Mouse (Mus musculus): ENCODE measurements at regions not wholly inside any gene's neighbourhood (a gene's known extent, or its start where the extent isn't known, plus 50 kb on each side); places are given as distances from the start of the nearest gene placed in this dataset.

DNA sequence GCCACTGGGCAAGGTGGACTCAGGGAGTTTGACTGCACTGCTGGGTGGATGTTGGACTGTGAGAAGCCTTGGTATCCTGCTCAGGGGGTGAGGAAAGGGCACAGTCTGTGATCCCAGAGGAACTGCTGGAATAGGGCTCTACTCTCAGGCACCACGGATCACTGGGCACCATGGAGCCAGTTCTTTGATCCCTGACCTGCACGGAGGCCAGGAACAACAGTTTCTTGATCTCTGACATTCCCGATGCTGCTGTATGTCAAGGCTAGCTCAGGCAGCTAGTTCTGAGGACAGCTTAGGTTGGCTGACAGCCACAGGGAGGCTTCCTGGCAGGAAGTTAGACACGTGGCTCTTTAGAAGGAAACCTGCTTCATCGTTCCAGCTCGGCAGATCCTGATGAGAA, 289.5 kb upstream of the Slit2 start:
- in situ Hi-C loops (cut with MboI, MseI), result no loop called here

DNA sequence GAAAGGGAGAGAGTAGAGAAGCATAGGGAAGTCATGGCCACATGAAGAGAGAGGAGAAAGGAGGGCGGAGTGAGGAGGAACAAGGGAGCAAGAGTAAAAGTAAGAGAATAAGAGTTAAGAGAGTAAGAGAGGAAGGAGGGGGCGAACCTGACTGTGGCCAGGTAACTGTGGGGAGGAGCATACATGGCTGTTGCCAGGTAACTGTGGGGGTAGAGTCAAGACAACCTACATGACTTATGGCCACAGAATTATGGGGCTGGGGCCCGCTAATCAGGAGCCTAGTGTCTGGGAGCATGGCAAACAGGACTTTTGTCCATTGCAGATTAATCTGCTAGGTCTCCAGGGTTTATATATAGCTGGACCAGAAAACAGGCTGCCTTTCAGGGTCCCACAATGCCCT, 289.0 kb upstream of the Slit2 start:
- in situ Hi-C loops (cut with MboI, MseI), result no loop called here

GRCm38 (mm10) chr5:47694630-47695029, 288.3 kb upstream of the Slit2 start:
- in situ Hi-C loops (cut with MboI, MseI), result no loop called here

GRCm38 (mm10) chr5:47711553-47711952, 271.4 kb upstream of the Slit2 start:
- in situ Hi-C loops (cut with MboI, MseI), result no loop called here

DNA sequence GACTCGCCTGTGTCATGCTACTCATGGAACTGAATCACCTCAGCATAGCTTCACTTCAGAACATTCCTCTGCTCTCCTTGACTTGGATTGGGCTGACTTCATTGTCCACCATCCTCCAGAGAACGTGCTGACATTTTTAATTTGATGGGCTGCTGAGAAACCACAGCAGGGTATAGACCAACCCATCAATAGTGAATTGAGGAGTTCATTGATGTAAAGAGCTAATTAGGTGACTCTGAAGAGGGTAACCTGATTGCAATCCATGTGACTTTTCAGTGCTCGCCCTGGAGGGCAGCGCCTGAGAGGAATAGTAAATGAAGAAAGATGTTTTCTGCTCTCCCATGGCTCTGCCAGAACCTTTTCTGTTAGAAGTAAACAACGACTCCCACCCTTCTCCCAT, 268.6 kb upstream of the Slit2 start:
- in situ Hi-C loops (cut with MboI, MseI), result no loop called here

DNA sequence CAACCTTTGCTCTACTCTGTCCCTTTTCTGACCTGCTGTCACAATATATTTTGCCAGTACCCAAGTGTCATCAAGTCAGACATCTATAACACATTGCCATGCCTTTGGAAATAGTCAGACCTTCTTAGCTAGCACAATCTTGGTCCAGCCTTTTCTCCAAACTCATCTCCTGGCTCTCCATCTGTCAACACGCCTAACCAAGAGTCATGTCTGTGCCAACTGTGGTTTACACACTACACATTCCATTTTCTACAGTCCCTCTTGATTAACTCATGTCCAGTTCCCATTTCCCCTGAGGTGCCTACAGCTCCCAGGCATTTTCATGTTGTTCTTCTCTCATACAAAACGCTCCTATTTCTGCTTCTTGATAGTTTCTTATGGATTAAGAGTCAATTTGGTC, 258.0 kb upstream of the Slit2 start:
- in situ Hi-C loops (cut with MboI, MseI), result no loop called here

DNA sequence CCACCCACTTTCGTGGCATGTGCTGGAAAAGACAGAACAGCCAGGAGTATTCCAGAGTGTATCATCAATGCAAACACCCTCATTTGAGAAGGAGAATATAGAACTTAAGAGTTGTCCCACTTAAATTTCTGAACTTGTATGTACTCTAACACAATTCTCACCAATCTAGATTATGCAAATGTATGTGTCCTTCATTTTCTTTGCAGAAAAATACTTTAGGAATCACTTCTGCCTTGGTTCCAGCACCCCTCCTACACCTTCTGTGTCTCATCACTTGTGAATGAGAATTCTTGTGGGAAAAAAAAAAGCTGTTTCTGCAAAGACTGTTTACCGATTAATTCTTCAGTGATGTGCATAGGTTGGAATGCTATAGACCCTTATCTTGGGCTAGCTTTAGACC, 240.2 kb upstream of the Slit2 start:
- in situ Hi-C loops (cut with MboI, MseI), result no loop called here

GRCm38 (mm10) chr5:47745177-47745576, 237.8 kb upstream of the Slit2 start:
- in situ Hi-C loops (cut with MboI, MseI), result no loop called here

DNA sequence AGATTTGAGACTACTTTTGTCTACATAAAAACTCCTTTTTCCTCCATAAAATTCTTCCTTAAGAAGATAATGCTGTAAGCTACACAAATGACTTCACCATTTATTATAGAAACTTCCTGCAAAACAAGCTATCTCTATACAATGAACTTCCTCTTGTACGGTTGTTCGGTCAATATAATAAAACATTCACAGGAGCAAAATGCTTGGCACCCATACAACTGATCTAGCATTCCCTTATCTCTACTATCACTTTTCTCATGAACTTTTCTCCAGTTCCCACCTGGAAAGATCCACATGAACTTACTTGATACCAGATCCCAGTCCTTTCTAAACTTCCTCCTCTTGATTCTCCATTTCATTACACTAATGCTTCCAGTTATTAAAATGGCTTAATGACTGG, 231.0 kb upstream of the Slit2 start:
- in situ Hi-C loops (cut with MboI, MseI), result no loop called here

DNA sequence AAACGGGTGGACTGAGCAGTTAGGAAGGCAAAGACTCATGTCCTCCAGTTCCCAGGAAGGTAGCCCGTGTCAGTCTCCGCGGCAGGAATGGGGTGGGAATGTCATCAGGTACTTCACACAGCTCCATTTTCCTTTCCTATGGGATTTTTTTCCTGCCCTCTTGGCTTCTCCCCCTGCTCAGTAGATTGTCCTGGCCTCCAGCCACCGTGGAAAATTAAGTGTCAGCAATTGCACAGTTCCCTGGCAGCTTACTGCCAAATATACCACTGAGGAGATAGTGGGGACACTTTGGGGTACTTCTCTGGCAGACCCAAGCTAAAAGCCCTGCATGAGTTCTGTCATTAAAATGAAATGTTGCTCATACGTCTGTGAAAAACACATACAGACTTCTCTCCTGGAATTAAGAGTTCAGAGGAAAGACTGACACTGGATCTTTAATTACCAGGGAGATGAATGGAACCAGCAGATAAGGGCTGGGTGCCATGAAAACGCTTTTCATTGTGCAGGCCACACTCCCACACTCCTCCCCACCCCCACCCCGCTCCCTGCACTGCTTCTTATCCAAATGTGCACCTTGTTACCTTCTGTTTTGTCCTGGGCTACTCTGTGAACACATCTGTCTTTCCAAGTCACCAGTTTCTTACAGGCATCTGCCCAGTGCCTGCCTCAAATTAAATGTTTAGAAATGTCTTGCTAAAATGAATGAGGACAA, 210.1 kb upstream of the Slit2 start:
- in situ Hi-C loops (cut with MboI, MseI), result no loop called here

GRCm38 (mm10) chr5:47773354-47773743, 209.6 kb upstream of the Slit2 start:
- in situ Hi-C loops (cut with MboI, MseI), result no loop called here

GRCm38 (mm10) chr5:47780861-47781260, 202.1 kb upstream of the Slit2 start:
- in situ Hi-C loops (cut with MboI, MseI), result no loop called here

- in situ Hi-C loops (cut with MboI, MseI), result no loop called here
These were observed 201.3 kb upstream of the Slit2 start for GRCm38 (mm10) chr5:47781608-47782007.

DNA sequence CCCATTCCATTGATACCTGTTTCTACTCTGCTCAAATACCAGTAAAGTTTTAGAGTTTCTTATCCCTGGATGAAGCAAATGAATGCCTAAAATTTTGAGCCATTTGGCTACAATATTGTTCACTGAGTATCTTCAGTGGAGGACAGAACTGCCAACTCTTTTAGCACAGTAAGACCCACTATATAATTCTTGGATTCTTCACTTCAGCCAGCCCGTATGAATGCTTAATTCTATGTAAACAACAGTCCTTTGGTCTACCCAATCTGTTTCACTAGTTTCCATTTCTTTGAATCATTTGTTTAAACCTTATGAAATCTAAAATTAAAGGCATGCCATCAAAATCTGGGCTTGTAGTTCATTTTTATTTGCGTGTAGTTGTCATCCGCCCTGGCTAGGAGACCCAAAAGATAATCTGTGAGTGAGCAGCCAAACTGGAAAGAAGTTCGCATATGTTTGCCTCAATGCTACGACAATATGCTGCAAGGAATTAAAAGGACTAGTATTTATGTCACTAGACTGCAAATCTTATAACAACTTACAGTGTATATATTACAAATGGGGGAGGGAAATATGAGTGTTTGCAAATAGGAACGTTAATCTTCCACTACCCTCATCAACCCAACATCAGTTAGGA, 188.2 kb upstream of the Slit2 start:
- in situ Hi-C loops (cut with MboI, MseI), result no loop called here

GRCm38 (mm10) chr5:47795273-47795672, 187.7 kb upstream of the Slit2 start:
- in situ Hi-C loops (cut with MboI, MseI), result no loop called here

GRCm38 (mm10) chr5:47820936-47821335, 162.0 kb upstream of the Slit2 start:
- in situ Hi-C loops (cut with MboI, MseI), result no loop called here

DNA sequence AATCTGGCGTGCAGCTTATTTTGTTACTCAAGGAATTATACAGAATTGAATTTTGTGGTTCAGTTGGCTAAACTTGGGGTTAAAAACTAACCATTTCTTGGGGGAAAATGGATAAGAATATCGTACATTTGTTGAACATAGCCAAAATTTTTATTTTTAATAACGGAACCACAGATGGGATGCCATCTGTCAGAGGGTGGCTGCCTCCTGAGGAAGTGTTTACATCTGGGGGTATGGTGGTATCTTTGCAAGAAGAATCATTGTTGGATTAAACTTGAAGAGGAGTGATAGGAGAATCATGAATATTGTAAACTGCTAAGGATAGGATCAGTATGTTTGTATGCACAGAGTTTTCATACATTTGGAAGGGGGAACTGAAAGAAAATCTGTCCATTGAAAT, 144.9 kb upstream of the Slit2 start:
- in situ Hi-C loops (cut with MboI, MseI), result no loop called here

DNA sequence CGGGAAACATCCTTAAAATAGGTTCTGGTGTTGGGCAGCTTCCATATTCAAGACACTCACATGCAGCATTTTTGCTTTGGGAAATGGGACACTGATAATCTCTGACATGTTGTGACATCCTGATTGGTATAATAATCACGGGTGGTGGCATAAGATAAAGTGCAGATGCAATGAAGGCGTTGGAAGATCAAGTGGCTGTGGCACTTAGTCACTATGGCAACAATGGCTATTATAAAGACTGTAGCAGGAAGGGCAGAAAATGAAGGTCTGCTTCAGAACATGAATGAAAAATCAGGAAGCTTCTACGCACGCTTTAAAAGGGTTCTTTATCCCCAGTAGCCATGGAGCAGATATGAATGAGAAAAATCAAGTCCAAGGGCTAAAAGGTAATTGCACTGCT, 113.2 kb upstream of the Slit2 start:
- in situ Hi-C loops (cut with MboI, MseI), result loop anchor here (10.0 kb wide), 1 partner anchor 1395 kb away; no protein-coding TSS in a partner anchor

Data from T-helper 1 cell (primary cell).